Mouse (Mus musculus) ES-Bruce4 (cell line): Measurements from ENCODE around the gene 1700029H14Rik.

Experiments
- CTCF ChIP-seq: IDR thresholded peaks from one replicate; pipeline ENCODE4 v1.8.1; 2011; ENCODE audit warnings: low read depth, low read length
- POLR2A ChIP-seq: IDR thresholded peaks from one replicate; pipeline ENCODE4 v1.8.1; 2011; ENCODE audit warnings: low read length; ENCODE audit not compliant: insufficient read depth

DNA sequence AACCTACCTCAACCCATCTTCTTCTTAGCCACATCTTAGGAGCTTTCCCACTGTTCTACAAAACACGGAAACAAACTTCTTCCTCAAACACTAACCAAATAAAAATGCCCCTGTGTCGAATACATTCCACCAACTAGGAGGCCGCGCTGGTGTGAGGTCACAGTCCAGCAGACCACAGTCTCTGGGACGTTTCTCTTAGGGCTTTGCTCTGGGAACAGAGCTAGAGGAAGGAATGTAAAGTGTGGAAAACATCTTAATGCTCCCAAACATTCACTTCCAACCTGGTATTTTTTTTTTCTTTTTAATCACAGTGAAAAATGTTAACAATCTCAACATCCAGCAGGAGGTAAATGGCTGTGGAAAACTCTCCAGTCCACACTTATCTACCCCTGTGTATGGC lies 45.5 kb downstream of the 1700029H14Rik start:
- TF ChIP-seq CTCF: no peak
- TF ChIP-seq POLR2A: no peak
